26 mouse cellular contexts compared by ENCODE assay signal in the genomic region with DNA sequence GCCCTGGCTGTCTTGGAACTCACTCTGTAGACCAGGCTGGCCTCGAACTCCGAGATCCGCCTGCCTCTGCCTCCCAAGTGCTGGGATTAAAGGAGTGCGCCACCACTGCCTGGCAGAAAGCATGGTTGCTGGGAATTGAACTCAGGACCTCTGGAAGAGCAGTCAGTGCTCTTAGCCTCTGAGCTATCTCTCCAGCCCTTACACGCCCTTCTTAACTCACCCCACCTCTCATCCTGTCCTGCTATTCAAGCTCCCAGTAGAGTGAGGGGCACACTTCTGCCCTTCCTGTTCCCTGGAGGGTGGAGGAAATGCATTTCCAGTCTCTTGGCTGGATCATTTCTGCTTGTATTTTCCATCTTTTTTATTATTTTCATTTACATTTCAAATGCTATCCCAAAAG.
"Had no signal": no experiment of that assay in that cellular context is flagged by ENCODE, and none has a peak within 500 bp of the region (broad histone marks: within the 10 kb centered on the region; RNA-seq: fewer than 3 reads in every experiment).

No protein-coding gene starts in this region.

- H3K27me3 ChIP-seq: heart, embryonic 13.5 days; heart, embryonic 15.5 days; hindbrain, embryonic 13.5 days; limb, embryonic 13.5 days; limb, embryonic 15.5 days; liver, embryonic 13.5 days; liver, embryonic 15.5 days had no signal

- H3K9me3 ChIP-seq: heart, embryonic 10.5 days; heart, embryonic 13.5 days; heart, embryonic 15.5 days; hindbrain, embryonic 13.5 days; limb, embryonic 13.5 days; limb, embryonic 15.5 days; liver, embryonic 13.5 days; liver, embryonic 15.5 days had no signal

- DNase-seq: gastrocnemius, postnatal 14 days; gastrocnemius, postnatal 36 days; heart, adult 18-20 months; heart, postnatal 14 days; heart, postnatal 36 days; kidney, adult 18-20 months; kidney, adult 8-10 months; kidney, postnatal 14 days; kidney, postnatal 36 days; layer of hippocampus, adult 9-11 months; layer of hippocampus, postnatal 36 days; left cerebral cortex, postnatal 4 days; liver, embryonic 13.5 days; lung, adult 18-20 months had no signal

- H3K4me3 ChIP-seq: heart, embryonic 10.5 days; heart, embryonic 13.5 days; heart, embryonic 15.5 days; hindbrain, embryonic 13.5 days; limb, embryonic 13.5 days; limb, embryonic 15.5 days; liver, embryonic 13.5 days; liver, embryonic 15.5 days had no signal

- H3K4me1 ChIP-seq: hindbrain, embryonic 13.5 days; limb, embryonic 13.5 days; limb, embryonic 15.5 days had no signal

- ATAC-seq: hindbrain, embryonic 16.5 days; inflammation-experienced regulatory T-cells, adult 6 months; intestine, postnatal 0 days had no signal

- H3K9ac ChIP-seq: heart, embryonic 13.5 days; heart, embryonic 15.5 days; hindbrain, embryonic 13.5 days; limb, embryonic 13.5 days; limb, embryonic 15.5 days; liver, embryonic 13.5 days; liver, embryonic 15.5 days had no signal

- H3K27ac ChIP-seq: heart, embryonic 10.5 days; heart, embryonic 13.5 days; heart, embryonic 15.5 days; hindbrain, embryonic 13.5 days; kidney, postnatal 0 days; limb, embryonic 13.5 days; limb, embryonic 15.5 days; liver, embryonic 13.5 days; liver, embryonic 15.5 days had no signal

- H3K4me2 ChIP-seq: heart, embryonic 13.5 days; heart, embryonic 15.5 days; hindbrain, embryonic 13.5 days; limb, embryonic 13.5 days; limb, embryonic 15.5 days; liver, embryonic 11.5 days; liver, embryonic 13.5 days; liver, embryonic 15.5 days had no signal
